Mouse (Mus musculus): ENCODE results near the gene Gm21822.
"Not testable (repeated sequence)": the region's sequence is repeated elsewhere in the genome, so short reads cannot be mapped to it uniquely, and the experiment has no call there.

The Gm21822 gene

DNA sequence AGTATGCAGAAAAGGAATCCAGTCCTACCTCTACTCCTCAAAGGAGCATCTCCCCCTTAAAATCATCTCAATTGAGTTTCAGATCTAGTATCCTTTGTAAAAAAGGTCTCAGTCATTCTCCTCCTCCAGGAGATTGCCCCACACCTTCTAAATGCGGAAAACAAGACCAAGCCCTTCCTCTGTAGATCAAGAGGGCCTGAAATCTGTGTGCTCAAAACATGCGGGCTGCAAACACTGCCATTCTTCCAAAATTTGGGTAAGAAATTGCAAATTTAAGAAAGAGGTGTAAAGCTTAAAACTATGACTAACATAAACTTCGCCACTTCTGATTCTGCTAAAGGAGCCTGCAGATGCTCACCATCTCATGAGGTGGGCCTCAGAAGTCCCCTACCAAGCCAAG, at the start of gene Gm21822:
Gm21822 (plus strand) TSS at position 301 of the 400 bp plus-strand sequence.
- DNase-seq (ENCODE audit: low spot score in 2 of 2), result not testable (repeated sequence)

Data from heart, adult 9 months (tissue).